Mouse (Mus musculus): ENCODE results near the gene A230072I06Rik.

Gene A230072I06Rik

GRCm38 (mm10) chr8:12278663-12279312 is at the start of gene A230072I06Rik:
Gene A230072I06Rik, plus strand, starts transcription at chr8:12278819.
- DNase-seq (ENCODE audit: extremely low spot score) = no peak

GRCm38 (mm10) chr8:12234039-12234438 is 44.6 kb upstream of the A230072I06Rik start:
- peak; percentile 19 for DNase-seq (ENCODE audit: extremely low spot score)

- DNase-seq (ENCODE audit: extremely low spot score) = no peak
These were observed 39.8 kb upstream of the A230072I06Rik start for GRCm38 (mm10) chr8:12238775-12239174.

- no peak for DNase-seq (ENCODE audit: extremely low spot score)
These were observed 38.5 kb upstream of the A230072I06Rik start for GRCm38 (mm10) chr8:12240143-12240542.

- no peak for DNase-seq (ENCODE audit: extremely low spot score)
These were observed 34.9 kb upstream of the A230072I06Rik start for GRCm38 (mm10) chr8:12243746-12244145.

- DNase-seq (ENCODE audit: extremely low spot score) = no peak
These were observed 18.7 kb upstream of the A230072I06Rik start for GRCm38 (mm10) chr8:12259890-12260289.

GRCm38 (mm10) chr8:12260476-12261029 is 18.1 kb upstream of the A230072I06Rik start:
- DNase-seq (ENCODE audit: extremely low spot score) = no peak

- peak; percentile 7 for DNase-seq (ENCODE audit: extremely low spot score)
These were observed 17.1 kb upstream of the A230072I06Rik start for GRCm38 (mm10) chr8:12261556-12261955.

- DNase-seq (ENCODE audit: extremely low spot score) = no peak
These were observed 13.6 kb upstream of the A230072I06Rik start for GRCm38 (mm10) chr8:12264996-12265395.

GRCm38 (mm10) chr8:12267863-12268262 is 10.8 kb upstream of the A230072I06Rik start:
- no peak for DNase-seq (ENCODE audit: extremely low spot score)

- DNase-seq (ENCODE audit: extremely low spot score) = peak; percentile 45
These were observed 10.3 kb upstream of the A230072I06Rik start for GRCm38 (mm10) chr8:12268306-12268829.

GRCm38 (mm10) chr8:12279482-12280192 is 1.0 kb downstream of the A230072I06Rik start:
- DNase-seq (ENCODE audit: extremely low spot score) = no peak

- DNase-seq (ENCODE audit: extremely low spot score) = no peak
These were observed 3.5 kb downstream of the A230072I06Rik start for GRCm38 (mm10) chr8:12282128-12282527.

GRCm38 (mm10) chr8:12290551-12290950 is 11.9 kb downstream of the A230072I06Rik start:
- no peak for DNase-seq (ENCODE audit: extremely low spot score)

- DNase-seq (ENCODE audit: extremely low spot score) = no peak
These were observed 19.8 kb downstream of the A230072I06Rik start for GRCm38 (mm10) chr8:12298326-12298950.

- DNase-seq (ENCODE audit: extremely low spot score) = no peak
These were observed 23.4 kb downstream of the A230072I06Rik start for GRCm38 (mm10) chr8:12301998-12302397.

- no peak for DNase-seq (ENCODE audit: extremely low spot score)
These were observed 34.5 kb downstream of the A230072I06Rik start for GRCm38 (mm10) chr8:12312975-12313734.

- DNase-seq (ENCODE audit: extremely low spot score) = no peak
These were observed 35.6 kb downstream of the A230072I06Rik start for GRCm38 (mm10) chr8:12314258-12314657.

- DNase-seq (ENCODE audit: extremely low spot score) = no peak
These were observed 36.6 kb downstream of the A230072I06Rik start for GRCm38 (mm10) chr8:12315177-12315576.

- DNase-seq (ENCODE audit: extremely low spot score) = no peak
These were observed 41.3 kb downstream of the A230072I06Rik start for GRCm38 (mm10) chr8:12319755-12320455.

GRCm38 (mm10) chr8:12322071-12322470 is 43.5 kb downstream of the A230072I06Rik start:
- DNase-seq (ENCODE audit: extremely low spot score) = no peak
